Mouse (Mus musculus): ENCODE measurements around the gene Fam57b. TPM values are rescaled to one million over a fixed set of nuclear protein-coding genes. Genes with fewer than 3 reads are reported as not detected.

The Fam57b gene
- polyA plus RNA-seq, 1 experiment from 2014 or later: 12.7 TPM

- Histone ChIP-seq H3K9me3 (no peaks in the 10 kb centered on the region), H3K4me3 (peak overlapping the region; percentile 57), H3K36me3 (peaks cover 27% of the 10 kb centered on the region), H3K27ac (peak overlapping the region; percentile 87), H3K27me3 (ENCODE audit: insufficient read depth, poor library complexity, severe bottlenecking) (no peaks in the 10 kb centered on the region), H3K4me1 (replicated peaks) (peaks cover 67% of the 10 kb centered on the region)
- WGBS: 2% methylated on average over 21 of the region's 21 CpGs
- DNase-seq (ENCODE audit: low spot score): peak; percentile 90
These were observed 17.2 kb upstream of the Fam57b start for GRCm38 (mm10) chr7:126779983-126780970.

GRCm38 (mm10) chr7:126780971-126781635, 16.4 kb upstream of the Fam57b start, which contains the start of gene Tbx6:
Gene Tbx6 (plus strand): TSS chr7:126781483.
- Histone ChIP-seq H3K4me3 (peak within 1 kb of the TSS; percentile 57), H3K36me3 (peaks cover 35% of the 10 kb centered on the region), H3K27me3 (ENCODE audit: insufficient read depth, poor library complexity, severe bottlenecking) (no peaks in the 10 kb centered on the region), H3K9me3 (no peaks in the 10 kb centered on the region), H3K4me1 (replicated peaks) (peaks cover 61% of the 10 kb centered on the region), H3K27ac (peak within 1 kb of the TSS; percentile 87)
- no peak for DNase-seq (ENCODE audit: low spot score)
- WGBS: 7% methylated on average over 22 of the region's 22 CpGs

GRCm38 (mm10) chr7:126781661-126782370, 15.7 kb upstream of the Fam57b start:
- Histone ChIP-seq H3K4me1 (replicated peaks) (peaks cover 55% of the 10 kb centered on the region), H3K27ac (peak overlapping the region; percentile 87), H3K9me3 (no peaks in the 10 kb centered on the region), H3K27me3 (ENCODE audit: insufficient read depth, poor library complexity, severe bottlenecking) (no peaks in the 10 kb centered on the region), H3K36me3 (peaks cover 42% of the 10 kb centered on the region), H3K4me3 (peak overlapping the region; percentile 57; the same call in 1 of the 2 replicates)
- 38% methylated on average over 11 of the region's 11 CpGs for WGBS
- peak; percentile 9 for DNase-seq (ENCODE audit: low spot score)

- H3K36me3 ChIP-seq: peaks cover 51% of the 10 kb centered on the region
- no peaks in the 10 kb centered on the region for H3K27me3 ChIP-seq (ENCODE audit: insufficient read depth, poor library complexity, severe bottlenecking)
- WGBS: 82% methylated on average over 13 of the region's 13 CpGs
- no peak for DNase-seq (ENCODE audit: low spot score)
- no peaks in the 10 kb centered on the region for H3K9me3 ChIP-seq
- 0 out of 2 replicates have a peak overlapping the region, but pooled peaks have one; percentile 2 for H3K27ac ChIP-seq
- peaks cover 46% of the 10 kb centered on the region for H3K4me1 ChIP-seq (replicated peaks)
- no peak overlapping the region for H3K4me3 ChIP-seq
These were observed 14.8 kb upstream of the Fam57b start for GRCm38 (mm10) chr7:126782693-126783092.

- H3K27ac ChIP-seq: no peak overlapping the region
These were observed 13.0 kb upstream of the Fam57b start for GRCm38 (mm10) chr7:126784469-126784868.

GRCm38 (mm10) chr7:126785056-126785455, 12.4 kb upstream of the Fam57b start:
- Histone ChIP-seq H3K27me3 (ENCODE audit: insufficient read depth, poor library complexity, severe bottlenecking) (no peaks in the 10 kb centered on the region), H3K4me3 (no peak overlapping the region), H3K9me3 (no peaks in the 10 kb centered on the region), H3K27ac (no peak overlapping the region), H3K4me1 (replicated peaks) (peaks cover 33% of the 10 kb centered on the region), H3K36me3 (peaks cover 75% of the 10 kb centered on the region)
- 82% methylated on average over 4 of the region's 4 CpGs for WGBS
- DNase-seq (ENCODE audit: low spot score): no peak

More at GRCm38 (mm10) chr7:126784469-126784868, 13.0 kb upstream of the Fam57b start:
- no peaks in the 10 kb centered on the region for H3K9me3 ChIP-seq
- H3K4me1 ChIP-seq (replicated peaks): peaks cover 37% of the 10 kb centered on the region
- no peaks in the 10 kb centered on the region for H3K27me3 ChIP-seq (ENCODE audit: insufficient read depth, poor library complexity, severe bottlenecking)
- no peak for DNase-seq (ENCODE audit: low spot score)
- H3K36me3 ChIP-seq: peaks cover 69% of the 10 kb centered on the region
- no peak overlapping the region for H3K4me3 ChIP-seq
- WGBS: 90% methylated on average over 7 of the region's 7 CpGs

GRCm38 (mm10) chr7:126786142-126786541, 11.3 kb upstream of the Fam57b start:
- Histone ChIP-seq H3K27ac (no peak overlapping the region), H3K4me1 (replicated peaks) (peaks cover 33% of the 10 kb centered on the region), H3K9me3 (no peaks in the 10 kb centered on the region), H3K27me3 (ENCODE audit: insufficient read depth, poor library complexity, severe bottlenecking) (no peaks in the 10 kb centered on the region), H3K36me3 (peaks cover 85% of the 10 kb centered on the region), H3K4me3 (no peak overlapping the region)
- no peak for DNase-seq (ENCODE audit: low spot score)
- WGBS: 94% methylated on average over 14 of the region's 14 CpGs

- DNase-seq (ENCODE audit: low spot score): no peak
- H3K36me3 ChIP-seq: peaks cover 75% of the 10 kb centered on the region
- no peak overlapping the region for H3K4me3 ChIP-seq
- 91% methylated on average over 4 of the region's 4 CpGs for WGBS
- H3K4me1 ChIP-seq (replicated peaks): peaks cover 26% of the 10 kb centered on the region
- no peaks in the 10 kb centered on the region for H3K9me3 ChIP-seq
- H3K27me3 ChIP-seq (ENCODE audit: insufficient read depth, poor library complexity, severe bottlenecking): no peaks in the 10 kb centered on the region
- no peak overlapping the region for H3K27ac ChIP-seq
These were observed 8.3 kb upstream of the Fam57b start for GRCm38 (mm10) chr7:126789141-126789540.

- Histone ChIP-seq H3K9me3 (no peaks in the 10 kb centered on the region), H3K4me3 (peak within 1 kb of the TSS; percentile 98), H3K27ac (peak within 1 kb of the TSS; percentile 98), H3K36me3 (peaks cover 75% of the 10 kb centered on the region), H3K4me1 (replicated peaks) (peaks cover 45% of the 10 kb centered on the region), H3K27me3 (ENCODE audit: insufficient read depth, poor library complexity, severe bottlenecking) (no peaks in the 10 kb centered on the region)
- peak; percentile 99 for DNase-seq (ENCODE audit: low spot score)
- WGBS: under 1% methylated on average over 83 of the region's 83 CpGs
These were observed 5.4 kb upstream of the Fam57b start, which contains the start of gene Ppp4c for GRCm38 (mm10) chr7:126791851-126792720. Gene Ppp4c (minus strand): TSS chr7:126792496.

- Histone ChIP-seq H3K9me3 (no peaks in the 10 kb centered on the region), H3K27me3 (ENCODE audit: insufficient read depth, poor library complexity, severe bottlenecking) (no peaks in the 10 kb centered on the region), H3K4me3 (peak overlapping the region; percentile 98), H3K4me1 (replicated peaks) (peaks cover 53% of the 10 kb centered on the region), H3K36me3 (peaks cover 75% of the 10 kb centered on the region), H3K27ac (peak overlapping the region; percentile 98)
- DNase-seq (ENCODE audit: low spot score): no peak
- WGBS: 31% methylated on average over 11 of the region's 11 CpGs
These were observed 4.6 kb upstream of the Fam57b start for GRCm38 (mm10) chr7:126792721-126793443.
